Mouse (Mus musculus) forebrain, embryonic 11.5 days (tissue): ENCODE measurements around the gene Rasal2. TPM values are rescaled to one million over a fixed set of nuclear protein-coding genes. Genes with fewer than 3 reads are reported as not detected.

ENCODE experiments used
- ATAC-seq: fragments of 200-750 bp; cut with Nextera tagmentation; replicated peaks from 2 replicates; pipeline ENCODE4 v1.8.0; 2017; ENCODE audit warnings: moderate TSS enrichment; ENCODE audit not compliant: low FRiP score
- DNase-seq: peaks from one replicate; pipeline ENCODE4 v3.0.0-alpha.2; 2017; ENCODE audit warnings: low spot score
- H3K27ac ChIP-seq: fragments of 300-500 bp; sonication (generic); 2 replicates; pipeline ENCODE4 v1.5.1; 2014; ENCODE audit warnings: low read depth, low read length
- H3K27me3 ChIP-seq: fragments of 300-500 bp; sonication (generic); 2 replicates; pipeline ENCODE4 v1.6.1; 2014; ENCODE audit warnings: mild to moderate bottlenecking, low read length, mixed read lengths; ENCODE audit not compliant: control insufficient read depth, insufficient read depth
- H3K36me3 ChIP-seq: fragments of 300-500 bp; sonication (generic); 2 replicates; pipeline ENCODE4 v1.6.1; 2014; ENCODE audit warnings: mild to moderate bottlenecking, low read length, moderate library complexity, mixed read lengths; ENCODE audit not compliant: control insufficient read depth, insufficient read depth
- H3K4me1 ChIP-seq: fragments of 300-500 bp; sonication (generic); replicated peaks from 2 replicates; pipeline ENCODE4 v1.6.1; 2014; ENCODE audit warnings: low read length, mixed read lengths; ENCODE audit not compliant: control insufficient read depth, insufficient read depth
- H3K4me2 ChIP-seq: fragments of 300-500 bp; sonication (generic); 2 replicates; pipeline ENCODE4 v1.6.1; 2014; ENCODE audit warnings: low read depth, mild to moderate bottlenecking, low read length, moderate library complexity, mixed read lengths; ENCODE audit not compliant: severe bottlenecking
- H3K4me3 ChIP-seq: fragments of 300-500 bp; sonication (generic); 2 replicates; pipeline ENCODE4 v1.5.1; 2014; ENCODE audit warnings: low read depth, low read length
- H3K9ac ChIP-seq: fragments of 300-500 bp; sonication (generic); 2 replicates; pipeline ENCODE4 v1.6.1; 2014; ENCODE audit warnings: low read length
- H3K9me3 ChIP-seq: fragments of 300-500 bp; sonication (generic); 2 replicates; pipeline ENCODE4 v1.6.1; 2016; ENCODE audit warnings: low read length, mixed read lengths; ENCODE audit not compliant: control insufficient read depth
- WGBS: fragments of 180-500 bp; shearing (Covaris S2); extraction: QIAGEN DNeasy Blood & Tissue Kit; methylation state at CpG from one replicate; pipeline ENCODE4 v1.1.7; 2014; 5-methylcytosine and 5-hydroxymethylcytosine counted together
- polyA plus RNA-seq: library from polyadenylated mRNA; unstranded; fragments of >200 nt; fragmentation: Nextera tagmentation; extraction: Ambion mirVana; gene quantifications from 2 replicates; pipeline ENCODE4 v1.2.1, GENCODE M21; 2014

Rasal2 gene
- polyA plus RNA-seq, 1 experiment from 2014 or later = 15.4 TPM

DNA sequence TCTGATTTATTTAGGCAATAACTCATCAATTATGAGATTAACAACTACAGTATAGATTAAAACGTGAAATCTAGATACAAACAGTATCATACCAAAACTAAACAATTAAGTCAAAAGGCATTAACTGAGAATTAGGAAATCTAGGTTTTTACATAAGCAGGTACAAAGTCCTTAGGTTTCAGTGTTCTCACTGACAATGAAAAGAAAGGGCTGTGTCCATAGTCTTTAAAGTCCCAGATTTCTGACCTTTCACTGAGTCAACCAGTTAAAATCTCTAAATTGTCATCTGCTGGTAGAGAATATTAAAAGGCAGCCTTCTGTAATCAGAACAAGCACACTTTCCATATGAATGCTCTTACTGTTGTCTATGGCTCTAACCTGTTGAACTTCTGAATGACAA lies 156.6 kb downstream of the Rasal2 start:
- no peak overlapping the region for H3K9ac ChIP-seq
- no peak overlapping the region for H3K27ac ChIP-seq
- 80% methylated on average over 1 of the region's 1 CpGs for WGBS
- peaks cover 3% of the 10 kb centered on the region; the same call in 1 of the 2 replicates for H3K4me1 ChIP-seq
- H3K27me3 ChIP-seq = no peaks in the 10 kb centered on the region
- no peak overlapping the region for H3K4me3 ChIP-seq
- no peak for ATAC-seq
- H3K9me3 ChIP-seq = no peaks in the 10 kb centered on the region
- no peaks in the 10 kb centered on the region for H3K36me3 ChIP-seq
- no peak for DNase-seq
- H3K4me2 ChIP-seq = no peak overlapping the region

DNA sequence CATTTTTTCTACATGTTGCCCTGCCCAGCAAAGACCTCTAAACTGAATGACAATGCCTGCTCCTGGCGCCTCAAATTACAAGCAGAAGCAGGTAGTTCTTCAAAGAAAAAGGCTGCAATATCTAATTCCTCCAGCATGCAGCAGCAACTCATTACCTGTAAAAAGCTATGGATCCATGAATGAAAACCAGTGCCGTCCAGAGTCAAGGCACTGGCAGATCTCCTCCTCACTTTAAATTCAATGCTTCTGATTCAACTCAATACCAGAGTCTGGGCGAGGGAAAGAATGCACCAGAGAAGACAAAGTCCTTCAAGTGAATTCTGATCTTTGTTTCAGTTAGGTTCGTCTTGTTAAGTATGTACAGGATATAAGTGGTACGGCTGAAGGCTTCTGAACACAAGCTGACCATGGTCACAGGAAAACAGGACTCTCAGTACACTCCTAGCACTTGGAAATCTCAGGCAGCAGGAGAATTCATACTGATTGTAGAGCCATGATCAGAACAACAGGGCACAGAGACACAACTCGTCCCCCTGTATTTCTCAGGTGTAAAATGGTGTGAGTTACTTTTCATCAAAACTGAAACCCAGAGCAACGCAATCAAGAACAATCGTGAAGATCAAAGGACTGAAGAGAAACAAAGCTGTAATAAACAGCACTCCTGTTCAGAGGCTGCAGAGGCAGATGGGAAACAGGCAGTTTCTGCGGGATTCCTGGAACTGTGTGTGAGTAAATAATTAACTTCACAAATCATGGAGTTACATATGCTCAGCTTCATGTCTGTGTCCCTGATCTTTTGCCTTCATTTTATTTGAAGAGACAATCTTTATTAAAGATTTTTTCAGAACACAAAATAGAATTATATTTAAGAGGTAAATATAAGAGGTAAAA lies 158.6 kb downstream of the Rasal2 start:
- Histone ChIP-seq H3K36me3 (no peaks in the 10 kb centered on the region), H3K4me3 (no peak overlapping the region), H3K27ac (no peak overlapping the region), H3K4me1 (peaks cover 3% of the 10 kb centered on the region; the same call in 1 of the 2 replicates), H3K9me3 (no peaks in the 10 kb centered on the region), H3K9ac (no peak overlapping the region), H3K27me3 (no peaks in the 10 kb centered on the region), H3K4me2 (no peak overlapping the region)
- ATAC-seq (no peak), DNase-seq (no peak)
- 74% methylated on average over 9 of the region's 9 CpGs for WGBS

DNA sequence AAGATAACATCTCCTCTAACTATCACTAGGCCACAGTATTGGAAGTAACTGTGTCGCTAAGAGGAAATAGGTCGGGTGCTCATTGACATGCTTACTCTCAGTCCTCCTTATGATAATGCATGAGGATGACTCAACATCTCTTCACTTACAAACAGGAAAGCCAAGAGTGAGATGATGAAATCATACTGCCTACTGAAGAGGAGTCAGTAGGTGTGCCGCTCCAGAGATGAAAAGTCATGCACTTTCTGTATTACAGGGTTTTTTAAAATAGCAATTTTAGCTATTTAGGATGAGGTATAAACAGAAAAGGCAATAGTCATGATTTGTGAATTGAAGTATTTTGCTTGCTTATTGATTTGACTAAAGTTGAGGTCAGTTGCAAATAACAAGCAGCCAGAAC lies 164.3 kb downstream of the Rasal2 start:
- H3K4me3 ChIP-seq = no peak overlapping the region
- DNase-seq (no peak), ATAC-seq (no peak)
- H3K27me3 ChIP-seq = no peaks in the 10 kb centered on the region
- H3K36me3 ChIP-seq = no peaks in the 10 kb centered on the region
- H3K27ac ChIP-seq = no peak overlapping the region
- 88% methylated on average over 3 of the region's 3 CpGs for WGBS
- H3K4me1 ChIP-seq = peaks cover 5% of the 10 kb centered on the region; the same call in 1 of the 2 replicates
- H3K9ac ChIP-seq = no peak overlapping the region
- no peaks in the 10 kb centered on the region for H3K9me3 ChIP-seq
- H3K4me2 ChIP-seq = no peak overlapping the region

DNA sequence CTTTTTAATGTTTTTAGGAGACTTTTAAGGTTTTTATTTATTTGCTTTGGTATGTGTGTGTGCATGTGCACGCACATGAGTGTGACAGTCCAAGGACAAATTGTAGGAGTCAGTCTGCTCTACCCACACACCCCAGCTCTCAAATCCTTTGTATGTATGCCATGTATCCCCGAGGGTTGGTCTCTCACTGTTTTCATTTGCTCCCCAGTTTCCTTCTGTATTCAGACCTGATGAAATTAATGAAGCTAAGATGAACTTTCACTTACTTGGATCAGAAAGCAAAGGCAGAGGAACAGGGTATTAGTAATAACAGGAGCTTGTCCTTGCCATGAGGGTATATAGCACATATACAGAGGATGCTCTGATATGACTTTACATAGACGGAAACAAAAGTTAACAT lies 165.1 kb downstream of the Rasal2 start:
- 80% methylated on average over 3 of the region's 3 CpGs for WGBS
- Histone ChIP-seq H3K4me3 (no peak overlapping the region), H3K36me3 (no peaks in the 10 kb centered on the region), H3K9ac (no peak overlapping the region), H3K27me3 (no peaks in the 10 kb centered on the region), H3K27ac (no peak overlapping the region), H3K4me1 (peaks cover 5% of the 10 kb centered on the region; the same call in 1 of the 2 replicates), H3K4me2 (no peak overlapping the region), H3K9me3 (no peaks in the 10 kb centered on the region)
- DNase-seq (no peak), ATAC-seq (no peak)

DNA sequence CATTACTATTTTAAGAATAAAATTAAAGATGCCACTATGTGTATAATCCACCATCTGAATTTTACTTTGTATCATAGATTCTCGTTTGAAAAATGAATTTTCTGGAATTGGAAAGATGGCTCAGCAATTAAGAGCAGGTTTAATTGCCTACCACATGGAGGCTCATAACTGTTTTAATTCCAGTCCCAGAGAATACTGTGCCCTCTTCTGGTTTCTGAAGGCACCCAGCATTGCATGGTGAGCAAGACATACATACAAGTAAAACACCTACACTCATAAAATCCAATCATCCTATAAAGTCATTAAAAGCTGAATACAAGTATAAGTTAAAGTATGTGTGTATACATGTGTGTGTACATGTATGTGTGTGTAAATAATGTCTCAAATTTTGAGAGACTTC lies 165.6 kb downstream of the Rasal2 start:
- ATAC-seq (no peak), DNase-seq (no peak)
- Histone ChIP-seq H3K27me3 (no peaks in the 10 kb centered on the region), H3K36me3 (no peaks in the 10 kb centered on the region), H3K4me1 (peaks cover 5% of the 10 kb centered on the region; the same call in 1 of the 2 replicates), H3K9ac (no peak overlapping the region), H3K9me3 (no peaks in the 10 kb centered on the region), H3K4me2 (no peak overlapping the region), H3K27ac (no peak overlapping the region), H3K4me3 (no peak overlapping the region)
- 77% methylated on average over 1 of the region's 1 CpGs for WGBS

DNA sequence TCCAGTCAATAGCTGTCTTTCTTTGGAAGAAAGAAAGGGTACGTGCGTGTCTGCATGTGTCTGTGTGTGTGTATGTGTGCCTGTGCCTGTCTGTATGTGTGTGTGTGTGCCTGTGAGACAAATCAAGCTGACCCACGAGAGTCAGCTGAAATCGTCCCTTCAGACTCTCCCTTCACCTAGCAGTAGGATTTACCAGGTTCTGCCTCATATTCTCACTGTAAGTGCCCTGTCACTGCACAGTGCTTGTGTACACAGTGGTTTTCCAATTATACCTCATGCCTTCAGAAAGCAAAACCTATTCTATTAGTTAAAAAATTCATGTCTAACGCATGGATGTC lies 168.0 kb downstream of the Rasal2 start:
- DNase-seq (peak; percentile 59), ATAC-seq (peak; percentile 75)
- Histone ChIP-seq H3K4me3 (no peak overlapping the region; the same call in 1 of the 2 replicates), H3K27me3 (no peaks in the 10 kb centered on the region), H3K9me3 (no peaks in the 10 kb centered on the region), H3K27ac (peak overlapping the region; percentile 51; the same call in 1 of the 2 replicates), H3K36me3 (no peaks in the 10 kb centered on the region), H3K4me1 (peaks cover 5% of the 10 kb centered on the region; the same call in 1 of the 2 replicates), H3K4me2 (peak overlapping the region; percentile 16), H3K9ac (peak overlapping the region; percentile 27)
- WGBS = 36% methylated on average over 5 of the region's 5 CpGs

DNA sequence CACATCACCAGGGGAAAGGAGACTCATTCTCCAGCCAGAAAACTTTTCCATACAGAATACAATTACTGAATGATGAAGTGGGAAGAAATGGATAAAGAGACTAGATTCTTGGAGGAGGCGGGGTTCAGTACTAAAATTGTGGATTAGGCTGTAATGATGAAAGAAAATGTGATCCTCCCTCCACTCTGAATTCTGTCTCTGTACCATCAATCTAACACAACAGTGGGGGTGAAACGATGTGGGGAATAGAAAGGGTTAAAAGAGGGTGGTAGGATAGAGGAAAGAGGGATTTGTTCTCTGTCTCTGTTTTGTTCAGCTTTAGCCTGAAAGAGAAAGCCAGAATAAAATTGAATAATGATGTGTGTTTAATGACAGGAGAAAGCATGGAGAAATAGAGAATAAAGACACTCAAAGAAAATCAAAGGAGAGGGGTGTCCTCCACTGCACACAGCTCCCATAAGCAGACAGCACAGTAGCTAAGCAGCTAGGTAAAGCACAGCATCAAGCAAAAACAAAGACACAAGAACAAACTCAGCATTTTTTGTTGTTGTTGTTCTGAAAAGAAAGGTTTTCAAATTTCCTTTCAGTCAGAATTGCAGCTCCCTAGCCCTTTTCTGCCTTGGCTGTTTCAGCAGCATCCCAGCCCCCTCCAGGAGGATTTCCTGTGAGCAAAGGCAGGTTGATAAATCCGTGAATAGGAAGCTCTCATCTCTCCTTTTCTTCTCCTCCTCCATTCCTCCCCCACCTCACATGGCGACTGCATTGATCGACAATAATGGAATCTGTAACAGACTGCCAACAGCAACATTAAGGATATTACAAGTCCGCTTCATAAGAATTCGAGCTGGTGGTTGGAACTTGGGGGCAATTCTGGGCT lies 168.6 kb downstream of the Rasal2 start:
- peak; percentile 44; the same call in 1 of the 2 replicates for ATAC-seq
- Histone ChIP-seq H3K4me3 (no peak overlapping the region; the same call in 1 of the 2 replicates), H3K9me3 (no peaks in the 10 kb centered on the region), H3K36me3 (no peaks in the 10 kb centered on the region), H3K27me3 (no peaks in the 10 kb centered on the region), H3K9ac (peak overlapping the region; percentile 27), H3K4me1 (peaks cover 5% of the 10 kb centered on the region; the same call in 1 of the 2 replicates), H3K27ac (peak overlapping the region; percentile 51; the same call in 1 of the 2 replicates), H3K4me2 (peak overlapping the region; percentile 16)
- WGBS = 25% methylated on average over 7 of the region's 7 CpGs
- DNase-seq = no peak

DNA sequence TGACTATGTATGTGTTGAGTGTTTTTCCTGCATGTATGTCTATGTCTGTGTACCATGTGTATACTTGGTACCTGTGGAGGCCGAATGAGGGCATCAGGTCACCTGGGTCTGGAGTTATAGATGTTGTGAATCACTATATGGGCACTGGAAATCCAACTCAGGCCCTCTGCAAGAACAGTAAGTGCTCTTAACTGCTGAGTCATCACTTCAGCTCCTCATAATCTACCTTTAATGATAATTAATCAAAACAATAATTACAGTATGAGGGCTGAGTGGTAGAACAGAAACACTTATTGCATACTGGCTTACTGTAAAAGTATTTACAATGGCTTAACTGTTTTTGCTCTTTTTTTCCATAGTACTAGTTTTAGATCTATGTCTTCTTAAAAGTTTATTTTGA lies 172.7 kb downstream of the Rasal2 start:
- Histone ChIP-seq H3K9ac (no peak overlapping the region), H3K4me1 (peaks cover 5% of the 10 kb centered on the region; the same call in 1 of the 2 replicates), H3K4me3 (no peak overlapping the region), H3K27me3 (no peaks in the 10 kb centered on the region), H3K36me3 (no peaks in the 10 kb centered on the region), H3K9me3 (no peaks in the 10 kb centered on the region), H3K27ac (no peak overlapping the region), H3K4me2 (no peak overlapping the region)
- ATAC-seq (no peak), DNase-seq (no peak)
- WGBS = 94% methylated on average over 1 of the region's 1 CpGs
